Mouse (Mus musculus): ENCODE results near the gene Ift88.

- TF ChIP-seq CTCF (IDR thresholded peaks at IDR 0.05; ENCODE audit: low read depth): no peak
- TF ChIP-seq EP300 (IDR thresholded peaks at IDR 0.05; ENCODE audit: low read depth): no peak
These were observed 119.7 kb downstream of the Ift88 start for GRCm38 (mm10) chr14:57543420-57544039.
